Mouse (Mus musculus) CH12.LX (cell line): ENCODE measurements around the gene Fgf9. TPM values are rescaled to one million over a fixed set of nuclear protein-coding genes. Genes with fewer than 3 reads are reported as not detected.

Source experiments
- DNase-seq: peaks from one replicate; pipeline ENCODE4 v3.0.0-alpha.2; 2013; ENCODE audit errors: extremely low read depth
- H3K27ac ChIP-seq: 2 replicates; pipeline ENCODE4 v1.5.1; 2012; ENCODE audit warnings: low read depth, mild to moderate bottlenecking, control low read depth, moderate library complexity; ENCODE audit not compliant: insufficient read depth
- H3K27me3 ChIP-seq: replicated peaks from 2 replicates; pipeline ENCODE3; 2012; ENCODE audit warnings: inconsistent platforms
- H3K36me3 ChIP-seq, 2 experiments: replicated peaks in 1 of 2; 2 replicates each; pipeline versions ENCODE3 to v1.6.1; 2012; ENCODE audit warnings: inconsistent platforms in 1 of 2, low read length in 1 of 2, mild to moderate bottlenecking in 1 of 2, mixed read lengths in 1 of 2, moderate library complexity in 1 of 2; ENCODE audit not compliant: control insufficient read depth in 1 of 2, insufficient read depth in 1 of 2
- H3K4me1 ChIP-seq, 2 experiments: 2 replicates each; pipeline ENCODE4 v1.6.1; 2012; ENCODE audit warnings: inconsistent platforms in 1 of 2, moderate library complexity in 1 of 2; ENCODE audit not compliant: insufficient read depth in 2 of 2, control insufficient read depth in 1 of 2
- H3K4me2 ChIP-seq: 2 replicates; pipeline ENCODE4 v1.6.1; 2012; ENCODE audit warnings: low read depth, mild to moderate bottlenecking, control low read depth; ENCODE audit not compliant: poor library complexity, insufficient read depth, severe bottlenecking
- H3K4me3 ChIP-seq, 3 experiments: fragments of 150-350 bp in 1 of 3; sonication (generic) in 1 of 3; replicated peaks in 1 of 3; 2 replicates each; pipeline versions ENCODE3 to v1.5.1; 2011 to 2012; ENCODE audit warnings: low read depth in 2 of 3, low read length in 2 of 3, mild to moderate bottlenecking in 2 of 3, moderate library complexity in 2 of 3, control low read depth in 1 of 3, improper control_type of control experiment in 1 of 3, inconsistent platforms in 1 of 3, mixed read lengths in 1 of 3; ENCODE audit not compliant: poor library complexity in 1 of 3
- H3K79me2 ChIP-seq: replicated peaks from 2 replicates; pipeline ENCODE4 v1.6.1; 2012; ENCODE audit warnings: mild to moderate bottlenecking, moderate library complexity; ENCODE audit not compliant: control insufficient read depth, poor library complexity, insufficient read depth, severe bottlenecking; ENCODE audit errors: extremely low read depth
- H3K9ac ChIP-seq: 2 replicates; pipeline ENCODE4 v1.6.1; 2012; ENCODE audit warnings: low read depth, mild to moderate bottlenecking, control low read depth, moderate library complexity; ENCODE audit not compliant: insufficient read depth
- H3K9me3 ChIP-seq: replicated peaks from 2 replicates; pipeline ENCODE3; 2012; ENCODE audit warnings: low read length, inconsistent platforms, mixed read lengths
- BHLHE40 ChIP-seq: IDR thresholded peaks from 2 replicates; pipeline ENCODE4 v1.6.1; 2011; ENCODE audit warnings: mild to moderate bottlenecking, low read depth, low read length, improper control_type of control experiment
- CHD1 ChIP-seq: IDR thresholded peaks from 2 replicates; pipeline ENCODE4 v1.6.1; 2012; ENCODE audit warnings: low read depth, low read length, improper control_type of control experiment, inconsistent platforms
- CHD2 ChIP-seq: IDR thresholded peaks from 2 replicates; pipeline ENCODE4 v1.6.1; 2011; ENCODE audit warnings: low read length, improper control_type of control experiment
- EP300 ChIP-seq: IDR thresholded peaks from 2 replicates; pipeline ENCODE4 v1.6.1; 2011; ENCODE audit warnings: low read length, improper control_type of control experiment
- ETS1 ChIP-seq: conservative IDR thresholded peaks from 2 replicates; pipeline ENCODE4 v1.6.1; 2012; ENCODE audit warnings: low read depth, mild to moderate bottlenecking, inconsistent platforms, low read length, improper control_type of control experiment, moderate library complexity
- GABPA ChIP-seq: IDR thresholded peaks from 2 replicates; pipeline ENCODE4 v1.6.1; 2012; ENCODE audit warnings: low read depth, low read length, improper control_type of control experiment, inconsistent platforms; ENCODE audit not compliant: insufficient replicate concordance
- IRF4 ChIP-seq: IDR thresholded peaks from 2 replicates; pipeline ENCODE4 v1.6.1; 2014; ENCODE audit warnings: low read depth, mild to moderate bottlenecking, inconsistent platforms, low read length, improper control_type of control experiment
- JUND ChIP-seq: conservative IDR thresholded peaks from 2 replicates; pipeline ENCODE4 v1.6.1; 2011; ENCODE audit warnings: low read depth, low read length, improper control_type of control experiment
- KAT2A ChIP-seq: IDR thresholded peaks from 2 replicates; pipeline ENCODE4 v1.6.1; 2012; ENCODE audit warnings: low read length, improper control_type of control experiment, inconsistent platforms; ENCODE audit not compliant: insufficient replicate concordance
- MAX ChIP-seq: IDR thresholded peaks from 2 replicates; pipeline ENCODE4 v1.6.1; 2011; ENCODE audit warnings: low read length, improper control_type of control experiment
- MAZ ChIP-seq: IDR thresholded peaks from 2 replicates; pipeline ENCODE4 v1.6.1; 2012; ENCODE audit warnings: low read depth, mild to moderate bottlenecking, inconsistent platforms, low read length, improper control_type of control experiment, moderate library complexity
- MEF2A ChIP-seq: IDR thresholded peaks from 2 replicates; pipeline ENCODE4 v1.6.1; 2014; ENCODE audit warnings: low read depth, mild to moderate bottlenecking, inconsistent platforms, low read length, improper control_type of control experiment, borderline replicate concordance
- MXI1 ChIP-seq: IDR thresholded peaks from 2 replicates; pipeline ENCODE4 v1.6.1; 2011; ENCODE audit warnings: mild to moderate bottlenecking, low read depth, low read length, improper control_type of control experiment
- MYC ChIP-seq: IDR thresholded peaks from 2 replicates; pipeline ENCODE4 v1.6.1; 2011; ENCODE audit warnings: low read depth, mild to moderate bottlenecking, improper control_type of control experiment, low read length
- PAX5 ChIP-seq: IDR thresholded peaks from 2 replicates; pipeline ENCODE4 v1.6.1; 2012; ENCODE audit warnings: low read length, inconsistent platforms, mixed read lengths
- POLR2A ChIP-seq: IDR thresholded peaks from 2 replicates; pipeline ENCODE4 v1.6.1; 2011; ENCODE audit warnings: low read depth, mild to moderate bottlenecking, improper control_type of control experiment, low read length
- POLR2AphosphoS2 ChIP-seq: IDR thresholded peaks from 2 replicates; pipeline ENCODE4 v1.6.1; 2011; ENCODE audit warnings: low read depth, low read length, improper control_type of control experiment
- RAD21 ChIP-seq: IDR thresholded peaks from 2 replicates; pipeline ENCODE4 v1.6.1; 2011; ENCODE audit warnings: low read depth, mild to moderate bottlenecking, low read length, improper control_type of control experiment, moderate library complexity
- SMC3 ChIP-seq: IDR thresholded peaks from 2 replicates; pipeline ENCODE4 v1.6.1; 2011; ENCODE audit warnings: low read depth, low read length, improper control_type of control experiment
- TCF12 ChIP-seq: IDR thresholded peaks from 2 replicates; pipeline ENCODE4 v1.6.1; 2014; ENCODE audit warnings: low read depth, mild to moderate bottlenecking, inconsistent platforms, low read length, improper control_type of control experiment
- USF1 ChIP-seq: IDR thresholded peaks from 2 replicates; pipeline ENCODE4 v1.6.1; 2014; ENCODE audit warnings: low read depth, mild to moderate bottlenecking, inconsistent platforms, low read length, improper control_type of control experiment
- USF2 ChIP-seq: conservative IDR thresholded peaks from 2 replicates; pipeline ENCODE4 v1.6.1; 2011; ENCODE audit warnings: low read depth, low read length, improper control_type of control experiment
- ZC3H11A ChIP-seq: IDR thresholded peaks from 2 replicates; pipeline ENCODE4 v1.6.1; 2012; ENCODE audit warnings: low read depth, mild to moderate bottlenecking, inconsistent platforms, low read length, improper control_type of control experiment
- ZMIZ1 ChIP-seq: IDR thresholded peaks from 2 replicates; pipeline ENCODE4 v1.6.1; 2012; ENCODE audit warnings: low read depth, mild to moderate bottlenecking, inconsistent platforms, low read length, improper control_type of control experiment
- dilution Hi-C: fragments of 300-500 bp; cut with MboI; formaldehyde crosslinking; loops from 2 replicates; pipeline ENCODE4 v1.14.3; 2020; ENCODE audit warnings: low sequenced_read_pairs; ENCODE audit not compliant: extremely low pct_unique_long_range_greater_than_20kb, extremely low pct_ligation_motif_present
- in situ Hi-C: fragments of 300-500 bp; cut with MboI; formaldehyde crosslinking; loops from 3 replicates; pipeline ENCODE4 v1.14.3; 2019; ENCODE audit warnings: low sequenced_read_pairs, low pct_ligation_motif_present, low pct_unique_long_range_greater_than_20kb, mixed read lengths
- polyA plus RNA-seq: library from polyadenylated mRNA; unstranded; fragments of >175 nt; gene quantifications from 2 replicates; pipeline ENCODE4 v1.2.1, GENCODE M21; 2012; ENCODE audit warnings: low read depth; ENCODE audit not compliant: insufficient read length
- total RNA-seq, 2 experiments: library from RNA; depleted of rRNA; stranded (reverse); fragments of 300-350 nt in 1 of 2; fragments of >200 nt in 1 of 2; gene quantifications; 2 replicates each; pipeline ENCODE4 v1.2.3; 2012 to 2014

The Fgf9 gene
- total and polyA plus RNA-seq, 3 experiments = 0.09 to 0.13 TPM; not detected in 1

DNA sequence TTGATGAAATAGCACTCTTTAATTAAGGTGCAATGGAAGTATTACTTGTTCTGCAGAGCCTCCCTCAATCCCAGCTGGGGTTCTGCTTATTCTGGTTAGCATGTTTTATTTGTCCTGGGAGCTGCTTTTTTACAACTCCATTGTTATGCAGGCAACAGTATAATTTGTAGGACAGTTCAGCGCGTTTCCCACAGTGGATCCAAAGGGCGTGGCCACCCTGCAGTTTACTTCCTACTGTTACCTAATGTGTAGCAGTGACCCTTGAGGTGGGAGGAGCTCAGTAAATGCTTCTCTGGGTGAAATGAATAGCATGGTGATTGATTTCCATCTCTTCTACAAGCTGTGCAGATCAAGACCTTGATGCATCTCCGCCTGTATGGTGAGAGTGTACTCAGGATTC lies 17.0 kb downstream of the Fgf9 start:
- Histone ChIP-seq H3K27me3 (no peaks in the 10 kb centered on the region), H3K36me3 (no peaks in the 10 kb centered on the region), H3K4me1 (no peaks in the 10 kb centered on the region), H3K4me2 (no peak overlapping the region), H3K4me3 (no peak overlapping the region), H3K9me3 (peaks cover 2% of the 10 kb centered on the region), H3K9ac (no peak overlapping the region), H3K27ac (no peak overlapping the region), H3K79me2 (no peaks in the 10 kb centered on the region)
- TF ChIP-seq BHLHE40 (no peak), CHD1 (no peak), ZMIZ1 (no peak), MXI1 (no peak), KAT2A (no peak), RAD21 (no peak), CHD2 (no peak), GABPA (no peak), USF1 (no peak), ZC3H11A (no peak), TCF12 (no peak), PAX5 (no peak), ETS1 (no peak), USF2 (no peak)
- DNase-seq = no peak
- dilution Hi-C loops (no loop called here), in situ Hi-C loops (no loop called here)

DNA sequence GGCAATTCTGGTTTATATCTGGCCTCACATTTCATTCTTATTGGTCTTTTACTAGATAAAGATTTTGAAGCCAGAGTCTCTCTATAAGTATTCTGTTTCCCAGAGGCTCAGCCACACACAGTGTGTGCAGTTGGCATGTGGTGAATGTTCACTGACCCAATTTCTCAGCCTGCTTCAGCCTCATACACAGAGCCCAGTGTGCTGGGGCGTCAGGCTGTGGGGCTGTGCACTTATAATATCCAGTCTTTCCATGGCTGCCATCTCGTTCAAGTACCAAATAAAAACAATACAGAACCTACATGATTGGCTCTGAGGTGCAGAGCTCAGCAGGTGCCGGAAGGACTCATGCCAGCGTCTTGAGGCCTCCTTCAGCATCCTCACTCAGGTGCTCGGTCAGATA lies 19.1 kb downstream of the Fgf9 start:
- H3K27ac ChIP-seq = no peak overlapping the region
- in situ Hi-C loops (no loop called here), dilution Hi-C loops (no loop called here)
- H3K4me2 ChIP-seq = no peak overlapping the region
- H3K4me3 ChIP-seq = no peak overlapping the region
- no peaks in the 10 kb centered on the region for H3K9me3 ChIP-seq
- H3K4me1 ChIP-seq = no peaks in the 10 kb centered on the region
- no peaks in the 10 kb centered on the region for H3K36me3 ChIP-seq
- DNase-seq = no peak
- TF ChIP-seq ZC3H11A = no peak
- no peak for TF ChIP-seq JUND
- no peak for TF ChIP-seq MAX
- no peak for TF ChIP-seq MEF2A
- TF ChIP-seq EP300 = no peak
- no peak for TF ChIP-seq MYC
- TF ChIP-seq USF2 = no peak
- TF ChIP-seq CHD2 = no peak
- no peak for TF ChIP-seq RAD21
- TF ChIP-seq POLR2A = no peak
- no peak for TF ChIP-seq IRF4
- no peak for TF ChIP-seq MAZ
- TF ChIP-seq SMC3 = no peak
- TF ChIP-seq TCF12 = no peak
- TF ChIP-seq POLR2AphosphoS2 = no peak
- TF ChIP-seq KAT2A = no peak
- TF ChIP-seq, all 38 proteins: peak for 0
- Histone ChIP-seq H3K27me3 (no peaks in the 10 kb centered on the region), H3K79me2 (no peaks in the 10 kb centered on the region), H3K9ac (no peak overlapping the region)
